Mouse (Mus musculus): Measurements from ENCODE around the gene Rhebl1.

Gene Rhebl1

GRCm38 (mm10) chr15:98851229-98851818 is 43.0 kb downstream of the Rhebl1 start:
- peak in 1 of 2 experiments; percentile 11 for DNase-seq (ENCODE audit: inconsistent age in 2 of 2, low spot score in 1 of 2)

GRCm38 (mm10) chr15:98850668-98851067 is 43.7 kb downstream of the Rhebl1 start:
- DNase-seq (ENCODE audit: inconsistent age in 2 of 2, low spot score in 1 of 2), result peak in 1 of 2 experiments; percentile 22

- peak in 1 of 2 experiments; percentile 81 for DNase-seq (ENCODE audit: inconsistent age in 2 of 2, low spot score in 1 of 2)
Observed at GRCm38 (mm10) chr15:98849956-98850600, 44.3 kb downstream of the Rhebl1 start.

GRCm38 (mm10) chr15:98849165-98849564 is 45.2 kb downstream of the Rhebl1 start:
- no peak for DNase-seq (ENCODE audit: inconsistent age in 2 of 2, low spot score in 1 of 2)

GRCm38 (mm10) chr15:98846140-98846539 is 48.2 kb downstream of the Rhebl1 start:
- no peak for DNase-seq (ENCODE audit: inconsistent age in 2 of 2, low spot score in 1 of 2)

GRCm38 (mm10) chr15:98845149-98845548 is 49.2 kb downstream of the Rhebl1 start:
- no peak for DNase-seq (ENCODE audit: inconsistent age in 2 of 2, low spot score in 1 of 2)

- DNase-seq (ENCODE audit: inconsistent age in 2 of 2, low spot score in 1 of 2), result no peak
Observed at GRCm38 (mm10) chr15:98843595-98844223, 50.6 kb downstream of the Rhebl1 start.

- peak in 1 of 2 experiments; percentile 32 for DNase-seq (ENCODE audit: inconsistent age in 2 of 2, low spot score in 1 of 2)
Observed at GRCm38 (mm10) chr15:98839671-98840585, 54.4 kb downstream of the Rhebl1 start.

GRCm38 (mm10) chr15:98839161-98839560 is 55.2 kb downstream of the Rhebl1 start:
- peak in 1 of 2 experiments; percentile 39 for DNase-seq (ENCODE audit: inconsistent age in 2 of 2, low spot score in 1 of 2)

- DNase-seq (ENCODE audit: inconsistent age in 2 of 2, low spot score in 1 of 2), result peak in 1 of 2 experiments; percentile 56
Observed at GRCm38 (mm10) chr15:98837743-98838103, 56.6 kb downstream of the Rhebl1 start.

GRCm38 (mm10) chr15:98837006-98837742 is 57.2 kb downstream of the Rhebl1 start:
- DNase-seq (ENCODE audit: inconsistent age in 2 of 2, low spot score in 1 of 2), result no peak

- DNase-seq (ENCODE audit: inconsistent age in 2 of 2, low spot score in 1 of 2), result peak in 1 of 2 experiments; percentile 31
Observed at GRCm38 (mm10) chr15:98835291-98835690, 59.0 kb downstream of the Rhebl1 start.

- DNase-seq (ENCODE audit: inconsistent age in 2 of 2, low spot score in 1 of 2), result peak in 1 of 2 experiments; percentile 52
Observed at GRCm38 (mm10) chr15:98834059-98834458, 60.3 kb downstream of the Rhebl1 start.

- DNase-seq (ENCODE audit: inconsistent age in 2 of 2, low spot score in 1 of 2), result peak in 1 of 2 experiments; percentile 46
Observed at GRCm38 (mm10) chr15:98833281-98833680, 61.1 kb downstream of the Rhebl1 start.

- DNase-seq (ENCODE audit: inconsistent age in 2 of 2, low spot score in 1 of 2), result peak in 1 of 2 experiments; percentile 58
Observed at GRCm38 (mm10) chr15:98832161-98833058, 61.9 kb downstream of the Rhebl1 start.

- no peak for DNase-seq (ENCODE audit: inconsistent age in 2 of 2, low spot score in 1 of 2)
Observed at GRCm38 (mm10) chr15:98831684-98832035, 62.7 kb downstream of the Rhebl1 start.

- peak; percentile 98 to 99 for DNase-seq (ENCODE audit: inconsistent age in 2 of 2, low spot score in 1 of 2)
Observed at GRCm38 (mm10) chr15:98830736-98831683, 63.3 kb downstream of the Rhebl1 start, which contains the start of gene Prkag1. TSS of gene Prkag1 (minus strand) at chr15:98831521.

All from adrenal gland, adult (tissue).